22 mouse cellular contexts compared by ENCODE assay signal in genomic region chr11:23520473-23521205, GRCm38 (mm10). TPM values are rescaled to one million over a fixed set of nuclear protein-coding genes. Genes with fewer than 3 reads are reported as not detected.
DNase-seq lines count a peak whose midpoint lies in the region; TF ChIP-seq lines count a peak whose summit lies in the region.
"Had no signal": no experiment of that assay in that cellular context is flagged by ENCODE, and none has a peak within 500 bp of the region (broad histone marks: within the 10 kb centered on the region; RNA-seq: fewer than 3 reads in every experiment).

Gene 1700093K21Rik (minus strand): TSS chr11:23521155.

- no peak for TF ChIP-seq CTCF in layer of hippocampus, adult 2 months (conservative IDR thresholded peaks at IDR 0.05)

- no peak within 1 kb of the TSS for H3K27ac ChIP-seq in layer of hippocampus, adult 2 months
- H3K27ac ChIP-seq: embryonic facial prominence, embryonic 10.5 days; forebrain, embryonic 12.5 days; heart, adult 2 months; heart, embryonic 15.5 days; kidney, postnatal 0 days; liver, embryonic 15.5 days; macrophage; midbrain, embryonic 12.5 days had no signal

- no peak within 1 kb of the TSS for H3K4me3 ChIP-seq in layer of hippocampus, adult 2 months
- H3K4me3 ChIP-seq: embryonic facial prominence, embryonic 10.5 days; forebrain, embryonic 12.5 days; heart, adult 2 months; heart, embryonic 15.5 days; liver, embryonic 15.5 days; midbrain, embryonic 12.5 days had no signal

- DNase-seq in cerebellum, postnatal 14 days = peak; percentile 5 to 13
- no peak for DNase-seq in cerebellum, postnatal 36 days
- peak; percentile 34 to 37 for DNase-seq in layer of hippocampus, adult 2 months (ENCODE audit: low spot score in 2 of 2)
- no peak for DNase-seq in layer of hippocampus, postnatal 36 days
- DNase-seq in ES-CJ7 (ENCODE audit: low read depth, low spot score) = peak; percentile 68
- peak; percentile 52 for DNase-seq in layer of hippocampus, adult 9-11 months
- no peak for DNase-seq in kidney, adult 9 months
- DNase-seq: cerebellum, postnatal 25 days; gastrocnemius, postnatal 14 days; heart, adult 2 months; kidney, adult 11 months had no signal

RNA-seq across cellular contexts. Expression of gene 1700093K21Rik, which starts in this region (rescaled TPM):
- not detected for total RNA-seq in layer of hippocampus, adult 2 months (2021)
- not detected for total RNA-seq in layer of hippocampus, postnatal 36 days (2021)
- total RNA-seq: adrenal gland, adult 18-20 months; gastrocnemius, postnatal 14 days; heart, adult 2 months; hematopoietic stem cell, adult 5-6 weeks; left cerebral cortex, postnatal 25 days; neutrophil, adult 5-6 weeks had no signal

Comparison
In these comparisons a context has a peak if more than half of its experiments do, and no peak if none do; other contexts are left out.
1. DNase-seq: peak in cerebellum, postnatal 14 days (2 of 2), ES-CJ7 (single experiment) and layer of hippocampus, adult 9-11 months (single experiment); none in cerebellum, postnatal 36 days (0 of 2), layer of hippocampus, postnatal 36 days (0 of 2) and kidney, adult 9 months (single experiment).
2. Peak in DNase-seq in layer of hippocampus, adult 2 months; RNA of the gene not detected or under 1 TPM.